Mouse (Mus musculus) stomach, postnatal 0 days (tissue): ENCODE measurements around the gene Gpr119. TPM values are rescaled to one million over a fixed set of nuclear protein-coding genes. Genes with fewer than 3 reads are reported as not detected.

Experiments used
- ATAC-seq: fragments of 200-750 bp; cut with Nextera tagmentation; 2 replicates; pipeline ENCODE4 v1.8.0; 2017; ENCODE audit not compliant: low FRiP score, low TSS enrichment
- DNase-seq: peaks from one replicate; pipeline ENCODE4 v3.0.0-alpha.2; 2016; ENCODE audit warnings: low spot score
- H3K27ac ChIP-seq: fragments of 300-500 bp; sonication (generic); replicated peaks from 2 replicates; pipeline ENCODE4 v1.5.1; 2014; ENCODE audit warnings: mild to moderate bottlenecking, control low read depth
- H3K27me3 ChIP-seq: fragments of 300-500 bp; sonication (generic); 2 replicates; pipeline ENCODE4 v1.6.1; 2014; ENCODE audit warnings: low read length; ENCODE audit not compliant: control insufficient read depth, insufficient read depth
- H3K36me3 ChIP-seq: fragments of 300-500 bp; sonication (generic); 2 replicates; pipeline ENCODE4 v1.6.1; 2014; ENCODE audit warnings: low read length, mixed read lengths; ENCODE audit not compliant: control insufficient read depth, insufficient read depth
- H3K4me1 ChIP-seq: fragments of 300-500 bp; sonication (generic); replicated peaks from 2 replicates; pipeline ENCODE4 v1.6.1; 2014; ENCODE audit warnings: antibody characterized with exemption; ENCODE audit not compliant: control insufficient read depth, insufficient read depth
- H3K4me2 ChIP-seq: fragments of 300-500 bp; sonication (generic); replicated peaks from 2 replicates; pipeline ENCODE4 v1.6.1; 2014; ENCODE audit warnings: low read depth, mild to moderate bottlenecking, control low read depth, moderate library complexity
- H3K4me3 ChIP-seq: fragments of 300-500 bp; sonication (generic); 2 replicates; pipeline ENCODE4 v1.5.1; 2014; ENCODE audit warnings: low read depth, low read length, control low read depth
- H3K9ac ChIP-seq: fragments of 300-500 bp; sonication (generic); 2 replicates; pipeline ENCODE4 v1.6.1; 2014; ENCODE audit warnings: mild to moderate bottlenecking, low read length, control low read depth, mixed read lengths
- H3K9me3 ChIP-seq: fragments of 300-500 bp; sonication (generic); 2 replicates; pipeline ENCODE4 v1.6.1; 2016; ENCODE audit warnings: low read length; ENCODE audit not compliant: control insufficient read depth
- CTCF ChIP-seq: IDR thresholded peaks from 2 replicates; pipeline ENCODE4 v1.5.1; 2016; ENCODE audit warnings: antibody characterized with exemption, low read depth, mild to moderate bottlenecking, moderate library complexity
- EP300 ChIP-seq: optimal IDR thresholded peaks from 2 replicates; pipeline ENCODE3; 2016; ENCODE audit warnings: antibody characterized with exemption
- WGBS: fragments of 180-500 bp; shearing (Covaris S2); extraction: QIAGEN DNeasy Blood & Tissue Kit; methylation state at CpG from one replicate; pipeline ENCODE4 v1.1.7; 2014; 5-methylcytosine and 5-hydroxymethylcytosine counted together
- microRNA-seq: library from miRNA; unstranded; fragments of <30 nt; microRNA quantifications from one replicate; pipeline ENCODE4, GENCODE M21; 2016
- polyA plus RNA-seq: library from polyadenylated mRNA; unstranded; fragments of >200 nt; fragmentation: Nextera tagmentation; extraction: Ambion mirVana; gene quantifications from 2 replicates; pipeline ENCODE4 v1.2.1, GENCODE M21; 2015

The Gpr119 gene
- polyA plus RNA-seq, 1 experiment from 2014 or later, result not detected

GRCm38 (mm10) chrX:48624054-48624420 is 50.2 kb downstream of the Gpr119 start:
- peak overlapping the region; percentile 52 for H3K4me2 ChIP-seq
- DNase-seq, result no peak
- 17% methylated on average over 8 of the region's 9 CpGs for WGBS
- TF ChIP-seq CTCF (no peak), EP300 (no peak)
- no peak for ATAC-seq
- H3K9me3 ChIP-seq, result no peaks in the 10 kb centered on the region
- no peaks in the 10 kb centered on the region for H3K27me3 ChIP-seq
- H3K36me3 ChIP-seq, result no peaks in the 10 kb centered on the region
- peak overlapping the region; percentile 55 for H3K9ac ChIP-seq
- H3K27ac ChIP-seq, result 0 out of 2 replicates have a peak overlapping the region, but pooled peaks have one; percentile 40
- H3K4me3 ChIP-seq, result peak overlapping the region; percentile 56
- no peaks in the 10 kb centered on the region for H3K4me1 ChIP-seq

- ATAC-seq, result peak; percentile 94
- no peaks in the 10 kb centered on the region for H3K9me3 ChIP-seq
- TF ChIP-seq CTCF (no peak), EP300 (no peak)
- 21% methylated on average over 38 of the region's 38 CpGs for WGBS
- no peaks in the 10 kb centered on the region for H3K36me3 ChIP-seq
- DNase-seq, result peak; percentile 82
- peak within 1 kb of the TSS; percentile 40 for H3K27ac ChIP-seq
- no peaks in the 10 kb centered on the region for H3K4me1 ChIP-seq
- H3K9ac ChIP-seq, result peak within 1 kb of the TSS; percentile 55
- H3K4me3 ChIP-seq, result peak within 1 kb of the TSS; percentile 56
- H3K4me2 ChIP-seq, result peak within 1 kb of the TSS; percentile 52
- H3K27me3 ChIP-seq, result no peaks in the 10 kb centered on the region
Measured at GRCm38 (mm10) chrX:48623379-48624053, 50.8 kb downstream of the Gpr119 start, which contains the start of gene Slc25a14. Gene Slc25a14, plus strand, starts transcription at chrX:48623413.

GRCm38 (mm10) chrX:48623049-48623378 is 51.3 kb downstream of the Gpr119 start:
- Histone ChIP-seq H3K4me1 (no peaks in the 10 kb centered on the region), H3K9me3 (no peaks in the 10 kb centered on the region), H3K4me2 (peak overlapping the region; percentile 52), H3K36me3 (no peaks in the 10 kb centered on the region), H3K4me3 (peak overlapping the region; percentile 56), H3K9ac (no peak overlapping the region), H3K27ac (no peak overlapping the region), H3K27me3 (no peaks in the 10 kb centered on the region)
- DNase-seq (no peak), ATAC-seq (no peak)
- no peak for TF ChIP-seq CTCF
- TF ChIP-seq EP300, result no peak
- 27% methylated on average over 4 of the region's 4 CpGs for WGBS

Small RNAs within 50 kb of the gene (microRNA-seq; reads per million reads assigned to microRNA genes)
- gene Gm27828, result not detected

Other genes with a start within 250 kb of the Gpr119 start
- gene Elf4, start 211.3 kb downstream of the Gpr119 start, polyA plus RNA-seq, result 4.1 and 4.5 TPM in 2 replicates
- gene Aifm1, start 160.9 kb downstream of the Gpr119 start, polyA plus RNA-seq, result 45.9 TPM in 2 replicates
- 2.4 and 2.5 TPM in 2 replicates for gene Rab33a, start 155.2 kb downstream of the Gpr119 start, polyA plus RNA-seq
- 3.8 and 3.9 TPM in 2 replicates for gene Zfp280c, start 80.0 kb downstream of the Gpr119 start, polyA plus RNA-seq
- gene Slc25a14, start 51.1 kb downstream of the Gpr119 start, polyA plus RNA-seq, result 7.0 and 8.1 TPM in 2 replicates
- gene Rbmx2, start 20.5 kb upstream of the Gpr119 start, polyA plus RNA-seq, result 11.0 and 12.5 TPM in 2 replicates
- gene Gm595, start 203.2 kb upstream of the Gpr119 start, polyA plus RNA-seq, result not detected in 2 replicates